Mouse (Mus musculus): ENCODE data around the gene Slc18a3. TPM values are rescaled to one million over a fixed set of nuclear protein-coding genes. Genes with fewer than 3 reads are reported as not detected.

Gene Slc18a3
- polyA plus RNA-seq, 1 experiment from 2014 or later = 0.41 TPM

- Histone ChIP-seq H3K9me3 (replicated peaks) (no peaks in the 10 kb centered on the region), H3K27ac (replicated peaks) (no peak overlapping the region), H3K27me3 (ENCODE audit: low read depth, poor library complexity, severe bottlenecking) (peaks cover 10% of the 10 kb centered on the region; the same call in 1 of the 2 replicates), H3K4me3 (peak overlapping the region; percentile 28; the same call in 1 of the 2 replicates), H3K36me3 (no peaks in the 10 kb centered on the region), H3K4me1 (peaks cover 5% of the 10 kb centered on the region; the same call in 1 of the 2 replicates)
- 23% methylated on average over 13 of the region's 13 CpGs for WGBS
- no peak for DNase-seq (ENCODE audit: low spot score)
These were observed 27.9 kb upstream of the Slc18a3 start for GRCm38 (mm10) chr14:32492521-32492920.

GRCm38 (mm10) chr14:32482061-32482460, 17.4 kb upstream of the Slc18a3 start:
- H3K9me3 ChIP-seq (replicated peaks) = no peaks in the 10 kb centered on the region
- no peak overlapping the region for H3K4me3 ChIP-seq
- H3K36me3 ChIP-seq = no peaks in the 10 kb centered on the region
- H3K4me1 ChIP-seq = no peaks in the 10 kb centered on the region
- H3K27me3 ChIP-seq (ENCODE audit: low read depth, poor library complexity, severe bottlenecking) = no peaks in the 10 kb centered on the region
- DNase-seq (ENCODE audit: low spot score) = no peak
- no peak overlapping the region for H3K27ac ChIP-seq (replicated peaks)
- 13% methylated on average over 3 of the region's 3 CpGs for WGBS

- Histone ChIP-seq H3K4me3 (no peak overlapping the region), H3K9me3 (replicated peaks) (no peaks in the 10 kb centered on the region)
- WGBS = 83% methylated on average over 1 of the region's 1 CpGs
These were observed 12.9 kb upstream of the Slc18a3 start for GRCm38 (mm10) chr14:32477581-32477980.

GRCm38 (mm10) chr14:32476559-32476958, 11.9 kb upstream of the Slc18a3 start:
- 85% methylated on average over 6 of the region's 6 CpGs for WGBS
- H3K9me3 ChIP-seq (replicated peaks) = no peaks in the 10 kb centered on the region
- no peaks in the 10 kb centered on the region for H3K4me1 ChIP-seq
- H3K27ac ChIP-seq (replicated peaks) = no peak overlapping the region
- DNase-seq (ENCODE audit: low spot score) = no peak
- no peaks in the 10 kb centered on the region for H3K36me3 ChIP-seq
- H3K4me3 ChIP-seq = no peak overlapping the region
- H3K27me3 ChIP-seq (ENCODE audit: low read depth, poor library complexity, severe bottlenecking) = no peaks in the 10 kb centered on the region

More at GRCm38 (mm10) chr14:32477581-32477980, 12.9 kb upstream of the Slc18a3 start:
- no peaks in the 10 kb centered on the region for H3K27me3 ChIP-seq (ENCODE audit: low read depth, poor library complexity, severe bottlenecking)
- no peaks in the 10 kb centered on the region for H3K36me3 ChIP-seq
- DNase-seq (ENCODE audit: low spot score) = no peak
- no peaks in the 10 kb centered on the region for H3K4me1 ChIP-seq
- H3K27ac ChIP-seq (replicated peaks) = no peak overlapping the region

GRCm38 (mm10) chr14:32472996-32473395, 8.3 kb upstream of the Slc18a3 start:
- H3K27ac ChIP-seq (replicated peaks) = no peak overlapping the region
- peak; percentile 61 for DNase-seq (ENCODE audit: low spot score)
- H3K36me3 ChIP-seq = no peaks in the 10 kb centered on the region
- H3K27me3 ChIP-seq (ENCODE audit: low read depth, poor library complexity, severe bottlenecking) = peaks cover 15% of the 10 kb centered on the region
- H3K4me3 ChIP-seq = no peak overlapping the region
- no peaks in the 10 kb centered on the region for H3K4me1 ChIP-seq
- 14% methylated on average over 4 of the region's 4 CpGs for WGBS
- no peaks in the 10 kb centered on the region for H3K9me3 ChIP-seq (replicated peaks)

GRCm38 (mm10) chr14:32467606-32468005, 3.0 kb upstream of the Slc18a3 start:
- WGBS = 12% methylated on average over 5 of the region's 5 CpGs
- H3K4me3 ChIP-seq = no peak overlapping the region

GRCm38 (mm10) chr14:32465889-32466288, 1.2 kb upstream of the Slc18a3 start, which contains the start of gene Chat:
TSS of gene Chat (minus strand) at chr14:32465989.
- no peaks in the 10 kb centered on the region for H3K36me3 ChIP-seq
- H3K4me1 ChIP-seq = peaks cover 31% of the 10 kb centered on the region
- no peak within 1 kb of the TSS for H3K27ac ChIP-seq (replicated peaks)
- 13% methylated on average over 13 of the region's 13 CpGs for WGBS
- no peak for DNase-seq (ENCODE audit: low spot score)
- H3K4me3 ChIP-seq = peak within 1 kb of the TSS; percentile 53
- H3K27me3 ChIP-seq (ENCODE audit: low read depth, poor library complexity, severe bottlenecking) = peaks cover 86% of the 10 kb centered on the region
- H3K9me3 ChIP-seq (replicated peaks) = no peaks in the 10 kb centered on the region

More at GRCm38 (mm10) chr14:32467606-32468005, 3.0 kb upstream of the Slc18a3 start:
- Histone ChIP-seq H3K4me1 (peaks cover 31% of the 10 kb centered on the region), H3K36me3 (no peaks in the 10 kb centered on the region), H3K9me3 (replicated peaks) (no peaks in the 10 kb centered on the region), H3K27ac (replicated peaks) (no peak overlapping the region), H3K27me3 (ENCODE audit: low read depth, poor library complexity, severe bottlenecking) (peaks cover 69% of the 10 kb centered on the region)
- DNase-seq (ENCODE audit: low spot score) = peak; percentile 41

- WGBS = 1% methylated on average over 7 of the region's 11 CpGs
- H3K27ac ChIP-seq (replicated peaks) = no peak overlapping the region
- H3K27me3 ChIP-seq (ENCODE audit: low read depth, poor library complexity, severe bottlenecking) = peaks cover 90% of the 10 kb centered on the region
These were observed 838 bp upstream of the Slc18a3 start for GRCm38 (mm10) chr14:32465506-32465870.

GRCm38 (mm10) chr14:32463211-32464040, 1.2 kb downstream of the Slc18a3 start:
- Histone ChIP-seq H3K4me3 (peak overlapping the region; percentile 53), H3K9me3 (replicated peaks) (no peaks in the 10 kb centered on the region), H3K27ac (replicated peaks) (no peak overlapping the region), H3K27me3 (ENCODE audit: low read depth, poor library complexity, severe bottlenecking) (peaks cover 100% of the 10 kb centered on the region), H3K36me3 (no peaks in the 10 kb centered on the region), H3K4me1 (peaks cover 36% of the 10 kb centered on the region)
- DNase-seq (ENCODE audit: low spot score) = peak; percentile 33
- WGBS = 3% methylated on average over 74 of the region's 74 CpGs

More at GRCm38 (mm10) chr14:32465506-32465870, 838 bp upstream of the Slc18a3 start:
- Histone ChIP-seq H3K9me3 (replicated peaks) (no peaks in the 10 kb centered on the region), H3K4me1 (peaks cover 34% of the 10 kb centered on the region), H3K4me3 (peak overlapping the region; percentile 53), H3K36me3 (no peaks in the 10 kb centered on the region)
- DNase-seq (ENCODE audit: low spot score) = peak; percentile 18

GRCm38 (mm10) chr14:32452552-32452951, 12.1 kb downstream of the Slc18a3 start:
- 34% methylated on average over 4 of the region's 4 CpGs for WGBS
- Histone ChIP-seq H3K4me1 (0 out of 2 replicates have a peak, but pooled peaks cover 4% of the 10 kb centered on the region), H3K4me3 (no peak overlapping the region), H3K27me3 (ENCODE audit: low read depth, poor library complexity, severe bottlenecking) (peaks cover 17% of the 10 kb centered on the region; the same call in 1 of the 2 replicates), H3K36me3 (no peaks in the 10 kb centered on the region), H3K27ac (replicated peaks) (no peak overlapping the region), H3K9me3 (replicated peaks) (no peaks in the 10 kb centered on the region)
- DNase-seq (ENCODE audit: low spot score) = peak; percentile 9

GRCm38 (mm10) chr14:32446989-32447388, 17.7 kb downstream of the Slc18a3 start:
- 92% methylated on average over 6 of the region's 6 CpGs for WGBS
- no peak for DNase-seq (ENCODE audit: low spot score)
- H3K27me3 ChIP-seq (ENCODE audit: low read depth, poor library complexity, severe bottlenecking) = peaks cover 18% of the 10 kb centered on the region

GRCm38 (mm10) chr14:32443446-32443845, 21.2 kb downstream of the Slc18a3 start:
- peaks cover 15% of the 10 kb centered on the region for H3K4me1 ChIP-seq
- WGBS = 16% methylated on average over 8 of the region's 8 CpGs
- no peak for DNase-seq (ENCODE audit: low spot score)

More at GRCm38 (mm10) chr14:32446989-32447388, 17.7 kb downstream of the Slc18a3 start:
- H3K4me3 ChIP-seq = no peak overlapping the region
- H3K4me1 ChIP-seq = peaks cover 5% of the 10 kb centered on the region; the same call in 1 of the 2 replicates
- H3K9me3 ChIP-seq (replicated peaks) = no peaks in the 10 kb centered on the region
- H3K27ac ChIP-seq (replicated peaks) = no peak overlapping the region
- no peaks in the 10 kb centered on the region for H3K36me3 ChIP-seq

GRCm38 (mm10) chr14:32439744-32440143, 24.9 kb downstream of the Slc18a3 start:
- H3K4me3 ChIP-seq = no peak overlapping the region
- no peaks in the 10 kb centered on the region for H3K9me3 ChIP-seq (replicated peaks)
- H3K27ac ChIP-seq (replicated peaks) = 0 out of 2 replicates have a peak overlapping the region, but pooled peaks have one; percentile 46
- peaks cover 18% of the 10 kb centered on the region for H3K4me1 ChIP-seq
- DNase-seq (ENCODE audit: low spot score) = peak; percentile 10
- no peaks in the 10 kb centered on the region for H3K36me3 ChIP-seq
- peaks cover 19% of the 10 kb centered on the region for H3K27me3 ChIP-seq (ENCODE audit: low read depth, poor library complexity, severe bottlenecking)
- 53% methylated on average over 3 of the region's 3 CpGs for WGBS

More at GRCm38 (mm10) chr14:32443446-32443845, 21.2 kb downstream of the Slc18a3 start:
- H3K9me3 ChIP-seq (replicated peaks) = no peaks in the 10 kb centered on the region
- H3K27me3 ChIP-seq (ENCODE audit: low read depth, poor library complexity, severe bottlenecking) = peaks cover 20% of the 10 kb centered on the region
- no peak overlapping the region for H3K27ac ChIP-seq (replicated peaks)
- H3K36me3 ChIP-seq = no peaks in the 10 kb centered on the region
- no peak overlapping the region for H3K4me3 ChIP-seq

All from midbrain, embryonic 10.5 days (tissue).